8 mouse cellular contexts compared by ENCODE assay signal in the genomic region with DNA sequence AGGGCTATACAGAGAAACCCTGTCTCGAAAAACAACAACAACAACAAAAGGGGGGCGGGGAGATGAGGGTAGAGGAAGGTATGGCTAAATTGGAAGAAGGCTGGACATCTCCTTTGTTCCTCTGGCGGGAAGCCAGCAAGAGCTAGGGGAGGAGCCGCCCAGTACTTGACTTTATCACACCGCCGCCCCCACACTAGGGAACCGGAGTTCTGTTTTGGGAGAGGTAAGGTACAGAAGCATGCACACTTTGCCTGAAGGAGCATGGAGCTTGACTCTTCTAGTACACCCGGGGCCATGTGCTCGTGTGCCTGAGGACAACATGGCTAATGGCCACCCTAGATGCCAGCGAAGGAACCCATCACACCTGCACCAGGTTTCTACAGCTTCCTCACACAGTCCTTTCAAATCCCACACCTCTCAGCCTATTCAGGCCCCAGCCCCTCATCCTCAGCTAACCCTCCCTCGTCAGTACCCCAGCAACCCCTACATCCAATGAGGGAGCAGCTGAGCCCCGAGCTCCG. TPM values are rescaled to one million over a fixed set of nuclear protein-coding genes. Genes with fewer than 3 reads are reported as not detected.
A peak's percentile ranks its signal among the peaks of the same experiment; 100 is the strongest.
DNase-seq lines count a peak whose midpoint lies in the region; ATAC-seq and TF ChIP-seq lines count a peak whose summit lies in the region.

No protein-coding gene starts in this region.

- H3K9me3 ChIP-seq in neural tube, embryonic 11.5 days (ENCODE audit: control insufficient read depth, low read length) = no peaks in the 10 kb centered on the region
- H3K9me3 ChIP-seq in intestine, postnatal 0 days (ENCODE audit: control insufficient read depth) = no peaks in the 10 kb centered on the region
- no peaks in the 10 kb centered on the region for H3K9me3 ChIP-seq in stomach, embryonic 15.5 days

- no peaks in the 10 kb centered on the region for H3K36me3 ChIP-seq in neural tube, embryonic 11.5 days (ENCODE audit: control insufficient read depth, insufficient read depth, low read length)
- no peaks in the 10 kb centered on the region for H3K36me3 ChIP-seq in intestine, postnatal 0 days (ENCODE audit: control insufficient read depth, insufficient read depth)
- H3K36me3 ChIP-seq in stomach, embryonic 15.5 days = no peaks in the 10 kb centered on the region

- H3K4me3 ChIP-seq in neural tube, embryonic 11.5 days (ENCODE audit: low read depth, low read length) = peak overlapping the region; percentile 19; the same call in 1 of the 2 replicates
- H3K4me3 ChIP-seq in intestine, postnatal 0 days (ENCODE audit: low read depth, low read length) = peak overlapping the region; percentile 37
- H3K4me3 ChIP-seq in stomach, embryonic 15.5 days (replicated peaks) = peak overlapping the region; percentile 23

- peak overlapping the region; percentile 44 for H3K4me2 ChIP-seq in neural tube, embryonic 11.5 days (ENCODE audit: low read depth)
- peak overlapping the region; percentile 80 for H3K4me2 ChIP-seq in intestine, postnatal 0 days (replicated peaks; ENCODE audit: low read depth)
- H3K4me2 ChIP-seq in stomach, embryonic 15.5 days = peak overlapping the region; percentile 50

- peak; percentile 53 for DNase-seq in embryo, embryonic 10 days (ENCODE audit: low spot score)
- no peak for DNase-seq in embryo, embryonic 11 days
- DNase-seq in neural tube, embryonic 11.5 days (ENCODE audit: low spot score) = no peak
- DNase-seq in neural tube, embryonic 10.5 days (ENCODE audit: extremely low spot score, low spot score) = no peak
- no peak for DNase-seq in left cerebral cortex, adult 9 months (ENCODE audit: low spot score in 2 of 2)
- DNase-seq in spleen, postnatal 14 days (ENCODE audit: low spot score in 2 of 2) = no peak

- ATAC-seq in neural tube, embryonic 11.5 days (ENCODE audit: insufficient read depth, low FRiP score, low TSS enrichment) = no peak; the same call in 1 of the 2 replicates
- no peak for ATAC-seq in intestine, postnatal 0 days
- ATAC-seq in stomach, embryonic 15.5 days (ENCODE audit: insufficient read depth, low FRiP score, low read depth) = peak; percentile 79; the same call in 1 of the 2 replicates

- peaks cover 4% of the 10 kb centered on the region; the same call in 1 of the 2 replicates for H3K4me1 ChIP-seq in neural tube, embryonic 11.5 days (ENCODE audit: control insufficient read depth, insufficient read depth, low read length)
- H3K4me1 ChIP-seq in intestine, postnatal 0 days (replicated peaks; ENCODE audit: control insufficient read depth, insufficient read depth, low read length) = no peaks in the 10 kb centered on the region
- 0 out of 2 replicates have a peak, but pooled peaks cover 7% of the 10 kb centered on the region for H3K4me1 ChIP-seq in stomach, embryonic 15.5 days

- 0 out of 2 replicates have a peak overlapping the region, but pooled peaks have one; percentile 29 for H3K9ac ChIP-seq in neural tube, embryonic 11.5 days (ENCODE audit: low read length)
- H3K9ac ChIP-seq in intestine, postnatal 0 days (ENCODE audit: low read depth, low read length) = 0 out of 2 replicates have a peak overlapping the region, but pooled peaks have one; percentile 22
- H3K9ac ChIP-seq in stomach, embryonic 15.5 days = no peak overlapping the region

- WGBS in neural tube, embryonic 11.5 days = 11% methylated on average over 13 of the region's 13 CpGs
- 18% methylated on average over 13 of the region's 13 CpGs for WGBS in intestine, postnatal 0 days
- WGBS in stomach, embryonic 15.5 days = 22% methylated on average over 13 of the region's 13 CpGs

- no peak overlapping the region for H3K27ac ChIP-seq in neural tube, embryonic 11.5 days (ENCODE audit: low read depth, low read length)
- H3K27ac ChIP-seq in intestine, postnatal 0 days (ENCODE audit: low read depth, low read length) = no peak overlapping the region
- H3K27ac ChIP-seq in stomach, embryonic 15.5 days = no peak overlapping the region

- TF ChIP-seq CTCF in intestine, postnatal 0 days (IDR thresholded peaks at IDR 0.05; ENCODE audit: low read depth) = no peak

- H3K27me3 ChIP-seq in neural tube, embryonic 11.5 days (ENCODE audit: control insufficient read depth, insufficient read depth, low read length) = peaks cover 9% of the 10 kb centered on the region
- peaks cover 16% of the 10 kb centered on the region for H3K27me3 ChIP-seq in intestine, postnatal 0 days (replicated peaks; ENCODE audit: control insufficient read depth, insufficient read depth, low read length)
- H3K27me3 ChIP-seq in stomach, embryonic 15.5 days (replicated peaks) = 0 out of 2 replicates have a peak, but pooled peaks cover 14% of the 10 kb centered on the region

RNA-seq across cellular contexts. Expression of a gene that starts 8.6 kb away (rescaled TPM):
- polyA plus RNA-seq in neural tube, embryonic 11.5 days (2014; fragmentation: Nextera tagmentation; extraction: Ambion mirVana) = 0.16 TPM in 1 of 2 replicates, not detected in the other
- polyA plus RNA-seq in intestine, postnatal 0 days (2015; fragmentation: Nextera tagmentation; extraction: Ambion mirVana) = 4.4 and 7.8 TPM in 2 replicates
- 4.2 and 5.4 TPM in 2 replicates for polyA plus RNA-seq in stomach, embryonic 15.5 days (2015; fragmentation: Nextera tagmentation; extraction: Ambion mirVana)

RNA-seq across cellular contexts. Expression of a gene that starts 57.7 kb away (rescaled TPM):
- polyA plus RNA-seq in neural tube, embryonic 11.5 days (2014; fragmentation: Nextera tagmentation; extraction: Ambion mirVana) = 1.6 and 2.0 TPM in 2 replicates
- 6.9 and 7.1 TPM in 2 replicates for polyA plus RNA-seq in intestine, postnatal 0 days (2015; fragmentation: Nextera tagmentation; extraction: Ambion mirVana)
- 0.57 and 0.71 TPM in 2 replicates for polyA plus RNA-seq in stomach, embryonic 15.5 days (2015; fragmentation: Nextera tagmentation; extraction: Ambion mirVana)
